Mouse (Mus musculus): ENCODE measurements around the gene Rnf144b.

Rnf144b gene

GRCm38 (mm10) chr13:47124986-47125385 lies 2.5 kb downstream of the Rnf144b start:
- no peak for DNase-seq (ENCODE audit: low spot score in 2 of 2)

GRCm38 (mm10) chr13:47125595-47125994 lies 3.1 kb downstream of the Rnf144b start:
- DNase-seq (ENCODE audit: low spot score in 2 of 2): no peak

DNA sequence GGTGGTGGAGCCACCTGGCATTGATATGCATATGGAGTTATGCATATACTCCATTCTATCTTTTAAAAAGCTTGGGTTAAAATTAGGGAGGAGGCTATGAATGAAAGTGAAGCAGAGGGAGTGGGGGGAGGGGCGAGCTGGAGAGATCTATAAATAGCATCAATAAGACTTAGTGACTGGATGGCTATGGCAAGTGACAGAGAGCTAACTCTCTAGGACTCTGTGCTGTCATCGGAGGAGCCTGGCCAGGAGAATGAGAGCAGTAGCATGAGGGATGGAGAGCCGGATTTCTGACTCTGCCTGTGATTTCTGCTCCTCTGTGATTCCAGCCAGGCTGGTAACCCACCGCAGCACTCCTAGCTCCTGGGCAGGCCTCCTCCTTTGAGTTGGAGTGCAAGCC lies 6.6 kb downstream of the Rnf144b start:
- no peak for DNase-seq (ENCODE audit: low spot score in 2 of 2)

DNA sequence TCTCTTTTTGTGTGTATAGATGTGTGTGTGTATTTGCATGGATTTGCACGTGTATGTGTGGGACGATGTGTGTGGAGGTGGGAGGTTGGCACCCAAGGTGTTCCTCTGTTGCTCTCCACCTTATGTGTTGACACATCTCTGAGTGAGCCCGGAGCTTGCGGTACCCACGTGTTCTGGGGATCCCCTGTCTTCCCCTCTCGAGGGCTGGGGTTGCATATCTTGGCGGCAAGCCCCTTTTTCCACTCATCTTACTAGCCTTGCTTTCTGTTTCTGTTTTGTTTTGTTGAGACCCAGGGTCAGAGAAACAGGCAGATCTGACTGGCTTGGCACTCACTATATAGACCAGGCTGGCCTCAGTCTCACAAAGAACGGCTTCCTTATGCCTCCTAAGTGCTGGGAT lies 10.6 kb downstream of the Rnf144b start:
- DNase-seq (ENCODE audit: low spot score in 2 of 2): no peak

- peak; percentile 52 to 59 for DNase-seq (ENCODE audit: low spot score in 2 of 2)
These were observed 12.4 kb downstream of the Rnf144b start for GRCm38 (mm10) chr13:47134836-47135235.

DNA sequence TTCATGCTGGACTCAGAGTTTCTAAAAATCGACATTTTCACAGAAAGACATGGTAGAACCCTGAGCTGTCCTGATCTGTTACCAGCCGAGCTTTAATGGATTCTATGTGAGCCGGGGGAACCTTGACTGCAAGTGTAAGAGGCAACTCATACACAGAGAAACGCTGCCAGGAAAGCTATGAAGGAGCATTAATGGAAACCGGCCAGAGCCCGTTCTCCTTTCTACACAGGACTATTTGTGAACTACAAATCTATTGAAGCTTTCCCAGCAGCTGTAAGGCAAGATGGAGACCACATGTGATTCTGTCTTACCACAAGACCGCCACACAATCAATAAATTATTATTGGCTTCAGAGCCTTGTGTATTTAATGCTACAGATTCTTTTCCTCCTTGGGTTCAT lies 13.3 kb downstream of the Rnf144b start:
- DNase-seq (ENCODE audit: low spot score in 2 of 2): no peak

DNA sequence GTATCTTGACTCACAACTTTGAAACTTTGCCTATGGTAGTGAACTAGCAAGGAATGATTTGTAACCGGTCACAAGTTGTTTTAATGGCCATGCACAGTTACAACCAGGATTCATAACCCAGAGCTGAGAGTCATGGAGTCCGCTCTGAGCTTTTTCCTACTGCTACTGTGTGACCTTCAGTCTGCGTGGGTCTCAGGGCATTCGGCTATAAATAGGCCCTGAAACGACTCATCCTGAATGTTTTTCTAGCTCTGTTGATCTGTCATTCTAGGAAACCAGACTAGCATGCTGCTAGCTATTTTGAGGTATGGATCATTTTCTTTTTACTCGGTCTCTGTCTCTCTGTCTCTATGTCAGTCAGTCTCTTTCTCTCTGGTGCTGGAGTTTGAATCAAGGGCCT lies 20.3 kb downstream of the Rnf144b start:
- DNase-seq (ENCODE audit: low spot score in 2 of 2): no peak

DNA sequence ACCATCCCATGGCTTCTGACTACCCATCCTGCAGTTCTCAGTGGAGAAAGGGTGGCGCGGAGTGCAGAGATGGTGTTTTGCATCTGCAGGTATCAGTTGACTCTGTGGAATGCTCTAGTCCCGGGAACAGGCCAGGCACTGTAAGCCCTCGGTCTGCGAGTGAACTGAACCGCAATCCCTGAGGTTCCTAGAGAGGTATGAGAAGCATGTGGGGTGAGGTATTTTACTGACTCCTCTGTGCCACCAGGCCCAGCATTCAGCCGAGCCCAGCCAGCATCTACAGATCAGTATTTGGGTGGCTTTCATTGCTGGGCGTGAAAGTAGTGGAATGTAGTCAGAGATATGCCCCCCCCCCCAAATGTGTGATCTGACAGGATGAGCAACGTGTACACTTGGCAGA lies 23.5 kb downstream of the Rnf144b start:
- DNase-seq (ENCODE audit: low spot score in 2 of 2): no peak

- no peak for DNase-seq (ENCODE audit: low spot score in 2 of 2)
These were observed 23.9 kb downstream of the Rnf144b start for GRCm38 (mm10) chr13:47146388-47146787.

- DNase-seq (ENCODE audit: low spot score in 2 of 2): peak; percentile 84 to 85
These were observed 26.1 kb downstream of the Rnf144b start for GRCm38 (mm10) chr13:47148573-47148972.

GRCm38 (mm10) chr13:47149993-47150392 lies 27.5 kb downstream of the Rnf144b start:
- no peak for DNase-seq (ENCODE audit: low spot score in 2 of 2)

DNA sequence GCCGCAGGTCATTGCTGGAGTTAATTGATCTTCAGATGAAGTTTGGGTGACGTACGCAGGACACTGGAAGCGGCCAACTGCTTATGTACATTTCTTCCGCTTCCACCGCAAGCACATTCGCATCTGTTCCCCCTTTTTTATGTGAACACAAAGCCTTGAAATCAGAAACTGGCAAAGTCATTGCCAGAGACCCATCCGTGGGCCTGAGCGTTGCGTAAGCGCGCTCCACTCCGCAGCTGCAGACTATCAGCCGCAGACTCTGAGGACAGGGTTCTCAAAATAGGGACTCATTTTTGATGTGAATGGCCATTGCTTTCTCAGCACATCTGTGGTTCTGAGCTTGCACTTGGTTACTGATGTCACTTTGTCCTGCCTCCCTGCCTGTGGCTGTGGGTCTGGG lies 28.6 kb downstream of the Rnf144b start:
- peak in 1 of 2 experiments; percentile 25 for DNase-seq (ENCODE audit: low spot score in 2 of 2)

DNA sequence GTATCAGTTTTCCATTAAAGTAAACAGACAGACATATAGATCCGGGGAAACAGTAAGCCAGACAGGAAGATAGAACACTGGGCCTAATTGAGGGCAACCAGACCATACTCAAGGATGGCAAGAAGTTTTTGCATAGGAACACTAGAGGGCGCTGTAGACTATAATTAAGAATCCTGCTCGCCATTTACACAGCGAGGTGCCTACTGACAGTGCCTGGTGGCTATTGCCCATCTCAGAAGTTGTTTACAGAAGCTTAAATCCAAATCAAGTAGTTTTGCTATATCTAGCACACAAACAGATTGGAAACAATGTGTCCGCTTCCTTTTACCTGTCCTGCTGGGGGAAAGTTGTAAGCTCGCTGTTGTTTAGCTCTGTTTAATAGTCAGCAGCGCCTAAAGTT lies 29.9 kb downstream of the Rnf144b start:
- DNase-seq (ENCODE audit: low spot score in 2 of 2): peak; percentile 50 to 55

DNA sequence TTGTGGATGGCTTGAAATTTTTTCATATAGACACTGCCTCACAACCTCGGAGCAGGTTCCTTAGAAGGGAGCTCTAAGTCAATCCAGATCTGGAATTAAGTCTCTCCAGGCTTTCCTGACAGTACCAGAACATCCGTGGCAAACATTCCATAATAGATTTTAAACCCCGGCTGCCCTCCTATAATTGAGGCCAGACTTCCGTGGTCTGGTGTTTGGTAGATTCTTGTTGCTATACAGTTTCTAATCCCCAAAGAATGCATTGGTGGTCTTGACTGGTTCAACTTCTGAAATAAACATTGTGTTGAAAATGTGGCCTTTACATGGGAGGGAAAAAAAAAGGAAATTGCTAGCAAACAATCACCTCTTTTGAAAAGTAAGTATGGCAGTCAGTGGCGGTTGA lies 30.8 kb downstream of the Rnf144b start:
- no peak for DNase-seq (ENCODE audit: low spot score in 2 of 2)

DNA sequence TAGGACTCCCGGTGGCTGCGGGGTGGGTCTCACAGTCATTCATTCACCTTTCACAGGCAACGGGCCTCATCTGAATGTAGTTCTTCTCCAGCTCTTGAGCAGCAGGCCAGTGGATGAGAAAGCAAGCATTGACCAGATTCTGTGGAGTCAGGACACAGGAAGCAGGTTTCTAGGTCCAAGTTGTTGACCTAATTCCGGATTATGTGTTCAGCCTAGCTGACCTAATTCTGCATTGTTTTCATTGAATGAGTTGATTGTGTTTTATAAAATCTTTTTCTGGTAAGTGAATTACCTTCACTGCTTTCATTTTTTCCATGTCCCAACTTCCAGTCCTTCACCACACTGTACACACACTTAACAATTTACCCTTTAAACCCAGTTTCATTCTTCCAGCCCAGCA lies 32.4 kb downstream of the Rnf144b start:
- no peak for DNase-seq (ENCODE audit: low spot score in 2 of 2)

DNA sequence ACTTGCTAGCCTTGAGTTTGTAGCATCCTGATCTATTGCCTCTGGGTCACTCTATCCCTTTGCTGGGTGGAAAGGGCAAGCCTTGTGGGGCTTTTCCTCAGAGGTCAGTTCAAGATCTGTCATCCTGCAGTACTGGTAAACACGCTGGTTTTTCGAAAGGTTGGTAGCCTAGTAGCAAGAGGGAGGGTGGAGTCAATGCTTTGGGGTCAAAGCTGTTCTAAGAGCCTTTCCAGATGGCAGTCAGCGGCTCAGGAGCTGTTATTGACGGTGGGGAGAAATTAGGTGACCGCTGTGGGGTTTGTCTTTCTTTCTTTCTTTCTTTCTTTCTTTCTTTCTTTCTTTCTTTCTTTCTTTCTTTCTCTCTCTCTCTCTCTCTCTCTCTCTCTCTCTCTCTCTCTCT lies 34.4 kb downstream of the Rnf144b start:
- no peak for DNase-seq (ENCODE audit: low spot score in 2 of 2)

GRCm38 (mm10) chr13:47162001-47162400 lies 39.5 kb downstream of the Rnf144b start:
- DNase-seq (ENCODE audit: low spot score in 2 of 2): no peak

DNA sequence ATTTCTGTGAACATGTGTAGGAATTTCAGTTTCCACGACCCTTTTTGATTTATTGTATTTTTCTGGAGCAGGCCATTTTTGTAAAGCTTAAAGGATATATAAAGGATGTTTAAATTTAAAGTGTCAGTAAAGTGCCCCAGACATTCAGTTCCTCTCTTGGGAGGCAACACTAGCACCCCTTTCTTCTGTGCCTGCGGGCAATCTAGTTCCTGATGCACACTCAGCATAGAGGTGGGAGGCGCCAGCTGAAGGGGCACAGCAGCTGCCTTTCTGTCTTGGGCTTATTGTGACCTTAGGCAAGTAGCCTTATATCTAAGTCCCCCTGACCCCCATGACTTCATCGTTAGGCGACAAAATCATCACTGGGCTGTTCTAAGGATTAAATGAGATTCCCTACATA lies 42.3 kb downstream of the Rnf144b start:
- DNase-seq (ENCODE audit: low spot score in 2 of 2): no peak

- DNase-seq (ENCODE audit: low spot score in 2 of 2): no peak
These were observed 42.8 kb downstream of the Rnf144b start for GRCm38 (mm10) chr13:47165261-47165660.

GRCm38 (mm10) chr13:47168484-47168883 lies 46.0 kb downstream of the Rnf144b start:
- no peak for DNase-seq (ENCODE audit: low spot score in 2 of 2)

DNA sequence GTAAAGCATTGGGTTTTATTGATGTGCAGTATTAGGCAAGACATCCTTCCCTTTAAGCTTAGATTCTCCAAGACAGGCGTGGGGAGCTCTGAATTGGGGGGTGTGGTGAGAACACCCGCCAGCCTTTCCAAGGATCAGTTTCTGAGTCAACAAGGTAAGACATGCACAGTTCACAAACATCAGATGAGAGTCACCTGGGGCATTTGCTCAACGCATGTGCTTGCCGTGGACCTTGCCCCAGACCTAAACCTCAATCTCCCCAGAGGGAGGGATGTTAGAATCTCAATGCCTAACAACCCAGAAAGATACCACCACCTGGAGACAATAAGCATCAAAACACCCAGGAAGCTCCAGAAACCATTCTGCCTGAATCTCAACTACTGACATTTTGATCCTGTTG lies 47.6 kb downstream of the Rnf144b start:
- DNase-seq (ENCODE audit: low spot score in 2 of 2): no peak

DNA sequence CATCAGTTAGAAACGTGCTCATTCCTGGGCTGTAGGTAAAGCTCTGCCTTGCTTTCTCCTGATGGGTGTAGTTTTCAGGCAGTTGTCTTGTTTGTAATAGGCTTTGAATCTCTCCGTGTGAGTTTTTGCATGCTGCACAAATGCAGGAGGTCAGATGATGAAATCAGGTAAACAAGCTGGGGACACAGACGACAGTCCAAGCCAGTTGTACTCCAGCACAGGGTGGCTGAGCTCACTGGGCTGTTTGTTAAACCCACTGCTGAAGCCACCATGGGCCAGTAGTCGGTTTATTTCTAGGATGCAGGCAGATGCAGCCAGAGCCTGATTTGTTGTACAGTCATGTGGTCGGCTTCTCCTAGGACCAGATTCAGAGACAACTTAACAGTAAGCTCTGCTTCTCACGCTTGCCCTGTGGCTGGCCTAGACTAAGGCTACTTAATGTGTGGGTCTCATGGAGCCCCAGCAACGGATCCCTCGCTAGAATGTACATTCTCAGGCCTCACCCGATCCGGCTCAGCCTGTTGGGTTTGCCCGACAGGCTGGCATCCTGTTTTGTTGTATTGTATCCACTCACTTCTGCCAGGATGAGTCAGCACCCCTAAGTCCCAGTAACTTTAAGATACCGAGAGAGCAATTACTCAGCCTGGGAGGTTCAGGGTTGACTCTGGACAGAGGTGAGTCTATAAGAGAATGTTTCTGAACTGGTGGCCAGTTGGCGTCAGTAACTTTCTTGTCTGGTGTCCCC lies 48.5 kb downstream of the Rnf144b start:
- no peak for DNase-seq (ENCODE audit: low spot score in 2 of 2)

DNA sequence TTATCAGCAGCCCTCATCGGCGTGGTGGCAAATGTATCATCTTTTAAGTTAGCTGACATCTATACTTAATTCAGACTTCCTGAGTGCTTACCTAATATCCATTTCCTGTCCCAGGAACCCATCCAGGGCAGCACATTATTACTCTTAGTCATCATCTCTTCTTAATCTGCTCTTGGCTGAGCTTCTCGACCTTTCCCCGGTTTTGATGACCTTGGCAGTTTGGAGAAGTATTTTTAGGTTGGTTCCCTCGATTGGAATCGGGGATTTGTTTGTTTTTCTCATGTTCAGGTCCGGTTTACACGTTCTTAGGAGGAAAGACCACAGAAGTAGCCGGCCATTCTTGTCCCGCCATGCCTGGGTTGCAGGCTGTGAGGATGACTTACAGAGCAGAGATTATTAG lies 50.4 kb downstream of the Rnf144b start:
- no peak for DNase-seq (ENCODE audit: low spot score in 2 of 2)

GRCm38 (mm10) chr13:47178182-47178581 lies 55.7 kb downstream of the Rnf144b start:
- DNase-seq (ENCODE audit: low spot score in 2 of 2): no peak

All from right cerebral cortex, adult 2 months (tissue).